Mouse (Mus musculus) layer of hippocampus, postnatal 14 days (tissue): Measurements from ENCODE around the gene Zdhhc24. TPM values are rescaled to one million over a fixed set of nuclear protein-coding genes. Genes with fewer than 3 reads are reported as not detected.

Experiments used
- total RNA-seq, 2 experiments: library from RNA; stranded (reverse); gene quantifications; 2 replicates each; pipeline ENCODE4 v1.2.3; 2021

The Zdhhc24 gene
- total RNA-seq, 2 experiments from 2014 or later, result 25.9 to 26.8 TPM

Other genes starting within 250 kb of the Zdhhc24 start
- 1 to 10 TPM; 1.9 to 2.1 TPM for gene Gm960, start 180.0 kb upstream of the Zdhhc24 start, total RNA-seq
- 100 to 1,000 TPM; 663 to 667 TPM for gene Sptbn2, start 167.5 kb upstream of the Zdhhc24 start, total RNA-seq
- 10 to 100 TPM; 14.3 to 14.4 TPM for gene Rbm4b, start 122.2 kb upstream of the Zdhhc24 start, total RNA-seq
- gene Rbm4, start 84.8 kb upstream of the Zdhhc24 start, total RNA-seq, result 10 to 100 TPM; 72.9 to 74.7 TPM
- gene Gm21992, start 67.1 kb upstream of the Zdhhc24 start, total RNA-seq, result 10 to 100 TPM; 19.9 to 21.4 TPM
- gene Rbm14, start 67.0 kb upstream of the Zdhhc24 start, total RNA-seq, result 10 to 100 TPM; 56.1 to 57.2 TPM
- gene Ccs, start 39.3 kb upstream of the Zdhhc24 start, total RNA-seq, result 10 to 100 TPM; 42.6 to 43.6 TPM
- 1 to 10 TPM; 2.0 TPM for gene Ccdc87, start 39.3 kb upstream of the Zdhhc24 start, total RNA-seq
- 100 to 1,000 TPM; 103 to 125 TPM for gene Ctsf, start 23.5 kb upstream of the Zdhhc24 start, total RNA-seq
- 1 to 10 TPM; 1.1 to 1.7 TPM for gene Actn3, start 759 bp upstream of the Zdhhc24 start, total RNA-seq
- 10 to 100 TPM; 38.4 TPM for gene Bbs1, start 28.0 kb downstream of the Zdhhc24 start, total RNA-seq
- 10 to 100 TPM; 50.2 to 52.0 TPM for gene Dpp3, start 49.6 kb downstream of the Zdhhc24 start, total RNA-seq
- 10 to 100 TPM; 16.3 to 16.8 TPM for gene Peli3, start 64.5 kb downstream of the Zdhhc24 start, total RNA-seq
- gene Mrpl11, start 83.5 kb downstream of the Zdhhc24 start, total RNA-seq, result 10 to 100 TPM; 58.9 to 60.7 TPM
- gene Npas4, start 111.6 kb downstream of the Zdhhc24 start, total RNA-seq, result 10 to 100 TPM in 1 of 2 experiments, 1 to 10 TPM in 1; 5.1 to 10.5 TPM
- 10 to 100 TPM; 16.8 to 17.3 TPM for gene Slc29a2, start 145.2 kb downstream of the Zdhhc24 start, total RNA-seq
- 100 to 1,000 TPM; 124 to 127 TPM for gene B4gat1, start 160.2 kb downstream of the Zdhhc24 start, total RNA-seq
- gene AC124502.3, start 160.2 kb downstream of the Zdhhc24 start, total RNA-seq, result 10 to 100 TPM in 1 of 2 experiments, 1 to 10 TPM in 1; 5.9 to 10.6 TPM
- 10 to 100 TPM; 10.8 to 12.9 TPM for gene Brms1, start 162.7 kb downstream of the Zdhhc24 start, total RNA-seq
- gene Rin1, start 171.8 kb downstream of the Zdhhc24 start, total RNA-seq, result 10 to 100 TPM; 68.7 to 72.6 TPM
- 1 to 10 TPM; 6.5 to 7.7 TPM for gene Cd248, start 189.4 kb downstream of the Zdhhc24 start, total RNA-seq
- gene Tmem151a, start 206.9 kb downstream of the Zdhhc24 start, total RNA-seq, result 100 to 1,000 TPM; 133 to 135 TPM
- gene Yif1a, start 209.9 kb downstream of the Zdhhc24 start, total RNA-seq, result 10 to 100 TPM; 25.8 to 28.0 TPM
- 100 to 1,000 TPM; 783 to 856 TPM for gene Cnih2, start 219.9 kb downstream of the Zdhhc24 start, total RNA-seq
- gene Rab1b, start 228.4 kb downstream of the Zdhhc24 start, total RNA-seq, result 100 to 1,000 TPM; 177 to 181 TPM
- 100 to 1,000 TPM; 193 to 211 TPM for gene Klc2, start 239.9 kb downstream of the Zdhhc24 start, total RNA-seq